Mouse (Mus musculus) C2C12 (cell line): ENCODE measurements at regions not wholly inside any gene's neighbourhood (a gene's known extent, or its start where the extent isn't known, plus 50 kb on each side); places are given as distances from the start of the nearest gene placed in this dataset.

Experiments
- H3K27me3 ChIP-seq: one replicate; pipeline ENCODE4 v1.6.1; 2011; ENCODE audit not compliant: control insufficient read depth, insufficient read depth, insufficient read length
- H3K36me3 ChIP-seq: one replicate; pipeline ENCODE4 v1.6.1; 2011; ENCODE audit not compliant: control insufficient read depth, insufficient read depth
- H3K4me3 ChIP-seq: one replicate; pipeline ENCODE4 v1.5.1; 2011; ENCODE audit warnings: mild to moderate bottlenecking, control low read depth; ENCODE audit not compliant: poor library complexity, insufficient read depth, severe bottlenecking
- H3K79me2 ChIP-seq: one replicate; pipeline ENCODE4 v1.6.1; 2011; ENCODE audit not compliant: control insufficient read depth, insufficient read depth
- H3K79me3 ChIP-seq: one replicate; pipeline ENCODE4 v1.6.1; 2011; ENCODE audit warnings: low read depth, control low read depth
- H3ac ChIP-seq: one replicate; pipeline ENCODE3; 2011; ENCODE audit warnings: low read depth; ENCODE audit not compliant: control insufficient read depth, insufficient read length
- CEBPB ChIP-seq: IDR thresholded peaks from one replicate; pipeline ENCODE4 v1.6.1; 2011; ENCODE audit warnings: low read depth, mild to moderate bottlenecking, control low read depth, moderate library complexity
- CTCF ChIP-seq: IDR thresholded peaks from one replicate; pipeline ENCODE4 v1.5.1; 2011; ENCODE audit not compliant: control insufficient read depth, insufficient read depth, insufficient read length
- FOSL1 ChIP-seq: IDR thresholded peaks from one replicate; pipeline ENCODE4 v1.8.0; 2011; ENCODE audit warnings: mild to moderate bottlenecking, low read length; ENCODE audit not compliant: poor library complexity, insufficient read depth, severe bottlenecking
- MAX ChIP-seq: IDR thresholded peaks from one replicate; pipeline ENCODE4 v1.6.1; 2011; ENCODE audit warnings: mild to moderate bottlenecking, control low read depth
- MYOD1 ChIP-seq: IDR thresholded peaks from one replicate; pipeline ENCODE4 v1.6.1; 2011; ENCODE audit warnings: low read depth; ENCODE audit not compliant: control insufficient read depth, insufficient read length
- MYOG ChIP-seq: IDR thresholded peaks from one replicate; pipeline ENCODE4 v1.6.1; 2011; ENCODE audit not compliant: control insufficient read depth, insufficient read length; ENCODE audit errors: extremely low read depth
- USF1 ChIP-seq: IDR thresholded peaks from one replicate; pipeline ENCODE4 v1.6.1; 2011; ENCODE audit warnings: low read depth, mild to moderate bottlenecking, control low read depth, moderate library complexity

DNA sequence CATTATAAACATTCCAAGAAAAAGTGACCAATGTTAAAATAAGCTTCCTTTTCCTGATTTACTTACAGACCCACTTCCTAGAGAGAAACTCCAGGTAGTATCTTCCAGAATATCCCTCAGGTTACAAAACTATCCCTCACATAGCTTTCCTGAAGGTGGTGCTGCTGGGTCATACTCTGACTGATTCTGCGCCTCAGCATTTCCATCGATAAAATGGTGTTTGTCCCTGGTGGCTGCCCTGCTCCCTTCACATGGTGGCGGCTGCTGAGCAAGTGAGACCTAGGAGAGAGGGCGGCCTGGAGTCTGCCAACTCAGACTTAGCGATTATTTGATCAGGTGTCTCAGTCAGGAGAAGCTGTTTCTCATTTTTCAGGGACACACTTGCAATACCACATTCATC, 275.9 kb upstream of the Lyplal1 start:
- H3K4me3 ChIP-seq, result no peak overlapping the region
- no peaks in the 10 kb centered on the region for H3K79me3 ChIP-seq
- no peaks in the 10 kb centered on the region for H3K36me3 ChIP-seq

DNA sequence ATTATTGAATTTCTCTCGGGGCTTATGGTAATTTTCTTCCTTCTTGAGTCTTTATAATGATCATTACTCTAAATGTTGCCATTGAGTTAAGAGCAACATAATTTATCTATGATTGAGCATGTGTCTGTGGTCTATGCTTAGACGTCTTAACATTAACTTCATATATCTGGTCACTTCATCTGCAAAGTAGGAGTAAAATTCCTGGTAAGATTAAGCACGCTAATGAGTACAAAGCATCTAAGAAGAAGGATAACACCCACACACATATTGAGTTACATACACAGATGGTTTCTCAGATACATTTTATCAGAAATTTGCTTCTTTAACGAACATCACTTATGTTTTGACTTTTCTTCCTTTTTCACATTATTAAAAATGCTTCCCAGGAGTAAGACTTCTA, 267.3 kb upstream of the Lyplal1 start:
- Histone ChIP-seq H3K36me3 (no peaks in the 10 kb centered on the region), H3K27me3 (no peaks in the 10 kb centered on the region), H3ac (no peak overlapping the region), H3K79me3 (no peaks in the 10 kb centered on the region), H3K79me2 (no peaks in the 10 kb centered on the region), H3K4me3 (no peak overlapping the region)
- no peak for TF ChIP-seq MAX
- no peak for TF ChIP-seq MYOD1
- TF ChIP-seq CTCF, result no peak
- TF ChIP-seq USF1, result no peak
- no peak for TF ChIP-seq CEBPB
- TF ChIP-seq MYOG, result no peak
- TF ChIP-seq FOSL1, result no peak

More for the DNA sequence above, 275.9 kb upstream of the Lyplal1 start:
- TF ChIP-seq MYOD1, result no peak
- no peak for TF ChIP-seq CTCF
- TF ChIP-seq CEBPB, result no peak
- TF ChIP-seq FOSL1, result no peak
- no peak for TF ChIP-seq USF1
- no peak for TF ChIP-seq MAX
- no peak for TF ChIP-seq MYOG
- Histone ChIP-seq H3K27me3 (no peaks in the 10 kb centered on the region), H3ac (no peak overlapping the region), H3K79me2 (no peaks in the 10 kb centered on the region)

DNA sequence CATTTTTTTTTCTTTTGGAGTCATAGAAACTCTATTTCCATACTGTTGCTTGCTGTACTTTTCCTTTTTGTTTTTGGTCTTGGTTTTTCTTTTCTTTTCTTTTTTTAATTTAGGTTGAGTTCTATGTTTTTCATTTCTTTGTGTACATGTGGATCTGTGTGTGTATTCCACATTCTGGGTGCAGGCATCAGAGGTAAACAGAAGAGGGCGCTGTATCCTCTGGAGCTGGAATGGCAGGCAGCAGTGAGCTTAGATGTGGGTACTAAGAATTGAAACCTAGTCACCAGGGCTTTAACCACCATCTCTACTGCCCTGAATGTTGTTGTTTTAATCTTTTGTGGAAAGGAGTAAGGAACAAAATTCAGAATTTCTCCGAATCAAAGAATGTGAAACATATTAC, 266.3 kb upstream of the Lyplal1 start:
- no peak overlapping the region for H3K4me3 ChIP-seq
- no peak overlapping the region for H3ac ChIP-seq
- TF ChIP-seq MAX (no peak), MYOD1 (no peak)
- H3K79me3 ChIP-seq, result no peaks in the 10 kb centered on the region
- no peaks in the 10 kb centered on the region for H3K79me2 ChIP-seq
- no peaks in the 10 kb centered on the region for H3K36me3 ChIP-seq
- H3K27me3 ChIP-seq, result no peaks in the 10 kb centered on the region

DNA sequence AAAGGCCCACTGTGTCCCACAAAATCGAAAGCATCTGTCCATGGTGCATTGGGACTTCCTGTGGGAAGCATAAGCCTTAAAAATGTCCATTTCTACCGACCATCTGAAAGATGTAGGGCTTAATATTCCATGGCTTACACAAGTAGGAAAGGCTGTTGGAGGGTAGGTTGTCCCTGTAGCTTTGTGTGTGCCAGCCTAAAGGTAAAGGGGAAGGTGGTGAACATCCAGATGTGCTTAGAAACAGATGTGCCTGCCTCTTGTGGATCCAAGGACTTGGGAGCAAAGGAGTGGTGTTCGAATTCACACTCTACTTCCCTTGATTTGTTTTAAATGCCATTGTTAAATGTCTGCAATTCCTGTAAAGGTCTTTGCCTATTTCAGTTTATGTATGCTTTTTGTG, 265.9 kb upstream of the Lyplal1 start:
- Histone ChIP-seq H3K36me3 (no peaks in the 10 kb centered on the region), H3ac (no peak overlapping the region), H3K79me3 (no peaks in the 10 kb centered on the region), H3K27me3 (no peaks in the 10 kb centered on the region), H3K79me2 (no peaks in the 10 kb centered on the region), H3K4me3 (no peak overlapping the region)
- no peak for TF ChIP-seq MYOD1

DNA sequence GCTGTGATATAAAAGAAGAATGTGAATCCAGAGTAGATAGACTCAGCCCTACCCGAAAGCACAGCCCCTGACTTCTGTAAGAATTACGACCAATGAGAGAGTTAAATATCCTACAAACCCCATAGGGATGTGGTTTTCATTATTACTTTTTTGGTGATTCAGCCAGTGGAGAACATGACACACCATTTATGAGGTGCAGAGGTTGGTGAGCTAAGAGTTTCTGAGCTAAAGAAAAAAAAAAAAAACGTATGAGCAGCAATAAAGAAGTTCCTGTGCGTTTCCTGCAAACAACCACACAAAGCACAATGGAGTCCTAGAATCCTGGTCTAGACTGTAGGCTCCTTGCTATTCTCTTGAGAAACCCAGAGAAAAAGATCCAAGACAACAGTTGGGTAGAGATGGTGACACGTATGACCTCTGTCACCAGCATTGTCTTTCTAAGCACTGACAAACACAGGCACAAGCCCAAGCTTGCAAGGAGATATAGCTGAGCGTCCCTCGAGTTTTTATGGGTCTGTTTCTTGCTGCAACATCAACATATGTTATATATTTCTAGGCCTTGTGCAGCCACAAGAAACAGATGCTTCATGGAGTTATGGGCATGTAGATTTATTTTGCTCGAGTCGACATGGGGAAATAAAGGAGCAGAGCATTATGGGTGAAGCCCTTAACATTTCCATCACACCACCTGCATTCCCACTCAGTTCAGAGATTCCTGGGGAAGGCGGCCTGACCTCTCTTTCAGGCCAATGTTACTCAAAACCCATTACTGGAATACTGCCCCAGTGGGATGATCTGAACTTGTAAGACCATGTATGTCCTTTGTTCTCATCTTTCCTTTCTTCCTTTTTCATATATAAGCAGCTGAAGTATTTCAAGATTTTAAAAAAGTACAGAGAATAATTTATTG, 263.1 kb upstream of the Lyplal1 start:
- TF ChIP-seq MYOG (no peak), FOSL1 (peak; percentile 48)

DNA sequence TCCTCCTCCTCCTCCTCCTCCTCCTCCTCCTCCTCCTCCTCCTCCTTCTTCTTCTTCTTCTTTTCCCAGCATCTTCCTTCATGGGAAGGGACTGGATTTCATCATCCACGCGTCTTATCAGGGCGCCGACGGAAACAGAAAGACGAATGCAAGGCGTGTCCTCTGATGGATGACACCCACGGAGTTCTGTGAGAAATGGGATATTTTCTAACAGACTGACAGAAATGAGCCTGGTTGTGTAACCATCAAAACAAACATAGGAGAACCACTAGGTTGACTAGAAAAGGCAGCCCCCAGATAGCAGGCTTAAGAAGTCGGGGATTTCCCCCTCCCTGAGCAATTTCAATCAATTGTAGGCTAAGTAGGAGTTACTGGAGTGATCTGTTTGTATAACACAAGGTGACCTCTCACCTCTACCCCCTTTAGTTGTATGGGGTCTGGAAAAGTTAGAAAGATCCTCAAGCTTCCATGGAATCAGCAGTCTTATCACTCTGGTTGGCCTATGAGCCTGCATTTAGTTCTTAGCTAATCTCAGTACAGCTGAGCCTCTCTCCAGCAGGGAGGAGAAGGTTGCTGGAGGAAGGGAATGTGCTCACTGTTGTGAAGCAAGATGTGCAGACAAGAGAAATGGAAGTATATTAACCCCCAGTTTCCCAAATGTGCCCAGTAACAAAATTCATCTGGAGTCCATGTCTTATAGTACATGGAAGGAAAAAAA, 260.0 kb upstream of the Lyplal1 start:
- no peaks in the 10 kb centered on the region for H3K79me2 ChIP-seq
- no peak for TF ChIP-seq CEBPB
- no peak for TF ChIP-seq MYOG
- H3ac ChIP-seq, result no peak overlapping the region
- no peak overlapping the region for H3K4me3 ChIP-seq
- H3K27me3 ChIP-seq, result no peaks in the 10 kb centered on the region
- H3K36me3 ChIP-seq, result no peaks in the 10 kb centered on the region
- no peaks in the 10 kb centered on the region for H3K79me3 ChIP-seq

More for the DNA sequence above, 263.1 kb upstream of the Lyplal1 start:
- no peak overlapping the region for H3K4me3 ChIP-seq
- H3ac ChIP-seq, result no peak overlapping the region
- H3K27me3 ChIP-seq, result no peaks in the 10 kb centered on the region
- no peaks in the 10 kb centered on the region for H3K36me3 ChIP-seq
- no peaks in the 10 kb centered on the region for H3K79me2 ChIP-seq
- H3K79me3 ChIP-seq, result no peaks in the 10 kb centered on the region
